Mouse (Mus musculus): ENCODE measurements around the gene Cacna1i. TPM values are rescaled to one million over a fixed set of nuclear protein-coding genes. Genes with fewer than 3 reads are reported as not detected.

Gene Cacna1i
- total RNA-seq (2021) = 1 to 10 TPM; 1.2 to 1.3 TPM
- long read RNA-seq, experiment 1, partial matches to known transcripts = 0 of 1 reads
- long read RNA-seq, experiment 1, other reads (novel, unspliced or antisense) = 1 of 1 reads
- long read RNA-seq, experiment 2, partial matches to known transcripts = 0 of 1 reads
- long read RNA-seq, experiment 2, other reads (novel, unspliced or antisense) = 1 of 1 reads

DNA sequence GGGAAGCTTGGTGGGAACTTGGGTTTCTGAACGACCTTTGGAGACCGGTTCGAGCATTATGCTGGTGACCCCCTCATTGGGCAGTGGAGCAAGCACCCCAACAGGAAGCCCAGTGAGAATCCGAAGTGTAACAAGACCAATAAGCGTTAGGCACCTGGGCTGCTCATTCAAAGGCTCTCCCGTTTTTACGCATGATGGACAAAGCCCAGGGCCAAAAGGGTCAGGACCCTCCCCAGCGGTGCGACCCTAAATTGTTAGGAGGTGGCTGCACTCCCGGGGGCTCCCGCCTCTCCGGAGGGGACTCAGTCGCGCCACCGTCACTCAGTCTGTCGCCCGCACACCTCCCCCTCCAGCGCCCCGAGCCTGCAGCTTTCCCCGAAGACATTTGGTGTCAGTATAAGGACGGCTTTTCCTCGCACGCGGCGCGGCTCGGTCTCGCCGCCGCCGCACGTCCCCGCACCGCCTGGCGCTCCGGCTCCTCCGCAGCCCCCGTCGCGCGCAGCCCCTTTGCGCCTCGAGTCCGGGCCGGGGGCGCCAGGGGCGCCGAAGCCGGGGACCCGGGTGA is at the start of gene Cacna1i:
TSS of gene Cacna1i (plus strand) at position 388 of the 565 bp plus-strand sequence.
- no peak for DNase-seq (ENCODE audit: low spot score in 2 of 2)

DNA sequence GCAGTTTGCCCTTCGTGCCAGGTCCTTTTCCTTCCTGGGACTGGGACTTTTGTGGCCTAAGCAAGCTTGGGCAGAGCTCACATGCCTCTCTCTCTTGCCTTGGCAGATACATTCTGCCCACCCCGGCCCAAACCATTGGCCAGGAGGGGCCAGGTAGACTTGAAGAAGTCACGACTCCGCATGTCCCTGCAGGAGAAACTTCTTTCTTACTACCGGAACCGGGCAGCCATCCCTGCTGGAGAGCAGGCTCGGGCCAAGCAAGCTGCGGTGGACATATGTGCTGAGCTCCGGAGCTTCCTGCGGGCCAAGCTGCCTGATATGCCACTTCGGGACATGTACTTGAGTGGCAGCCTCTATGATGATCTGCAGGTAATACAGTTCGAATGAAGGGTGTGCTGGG is 38.9 kb upstream of the Cacna1i start:
- DNase-seq (ENCODE audit: low spot score in 2 of 2) = no peak

DNA sequence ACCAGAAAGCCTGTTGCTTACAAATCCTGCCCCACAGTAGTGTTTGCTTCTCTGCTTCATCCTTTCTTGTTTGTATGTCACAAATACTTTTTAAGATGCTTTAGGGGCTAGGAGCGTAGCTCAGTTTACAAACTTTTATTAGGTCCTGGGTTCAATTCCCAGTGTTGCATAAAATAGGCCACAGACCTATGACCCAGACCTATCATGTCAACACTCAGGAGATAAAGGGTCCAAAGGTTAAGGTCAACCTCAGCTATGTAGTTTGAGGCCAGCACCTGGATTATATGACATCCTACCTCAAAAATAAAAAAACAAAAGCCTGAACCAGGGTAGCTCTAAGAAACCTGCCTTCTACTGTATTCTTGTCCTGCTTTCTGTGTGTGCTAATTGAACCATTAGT is 38.4 kb upstream of the Cacna1i start:
- DNase-seq (ENCODE audit: low spot score in 2 of 2) = no peak

DNA sequence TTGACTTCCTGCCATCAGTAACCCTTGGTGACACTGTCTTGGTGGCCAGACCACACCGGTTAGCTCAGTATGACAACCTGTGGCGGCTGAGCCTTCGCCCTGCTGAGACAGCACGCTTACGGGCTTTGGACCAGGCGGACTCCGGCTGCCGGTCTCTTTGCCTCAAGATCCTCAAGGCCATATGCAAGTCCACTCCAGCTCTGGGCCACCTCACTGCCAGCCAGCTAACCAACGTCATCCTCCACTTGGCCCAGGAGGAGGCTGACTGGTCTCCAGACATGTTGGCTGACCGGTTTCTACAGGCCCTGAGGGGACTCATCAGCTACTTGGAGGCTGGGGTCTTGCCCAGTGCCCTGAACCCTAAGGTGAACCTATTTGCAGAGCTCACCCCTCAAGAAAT is 37.4 kb upstream of the Cacna1i start:
- DNase-seq (ENCODE audit: low spot score in 2 of 2) = no peak

DNA sequence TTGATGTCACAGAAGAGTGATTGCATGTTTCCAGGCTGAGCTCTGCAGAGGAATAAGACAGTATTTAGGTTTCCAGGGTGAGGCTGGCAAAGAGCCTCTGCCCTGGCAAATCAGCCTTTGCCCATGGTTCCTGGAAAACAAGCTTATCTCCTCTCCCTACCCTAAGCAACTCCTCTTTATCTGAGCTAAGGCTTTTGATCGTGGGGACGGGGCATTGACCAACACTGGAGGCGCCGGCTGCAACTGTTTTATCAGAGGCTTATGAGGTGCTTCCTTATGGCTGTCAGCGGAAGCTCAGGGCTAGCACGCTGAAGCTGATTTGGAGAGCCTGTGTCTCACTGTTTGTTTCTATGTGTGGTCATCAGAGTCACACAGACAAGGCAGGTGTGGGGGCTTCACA is 36.5 kb upstream of the Cacna1i start:
- no peak for DNase-seq (ENCODE audit: low spot score in 2 of 2)

GRCm38 (mm10) chr15:80253530-80253929 is 33.5 kb upstream of the Cacna1i start:
- DNase-seq (ENCODE audit: low spot score in 2 of 2) = no peak

GRCm38 (mm10) chr15:80254207-80254606 is 32.8 kb upstream of the Cacna1i start:
- DNase-seq (ENCODE audit: low spot score in 2 of 2) = no peak

DNA sequence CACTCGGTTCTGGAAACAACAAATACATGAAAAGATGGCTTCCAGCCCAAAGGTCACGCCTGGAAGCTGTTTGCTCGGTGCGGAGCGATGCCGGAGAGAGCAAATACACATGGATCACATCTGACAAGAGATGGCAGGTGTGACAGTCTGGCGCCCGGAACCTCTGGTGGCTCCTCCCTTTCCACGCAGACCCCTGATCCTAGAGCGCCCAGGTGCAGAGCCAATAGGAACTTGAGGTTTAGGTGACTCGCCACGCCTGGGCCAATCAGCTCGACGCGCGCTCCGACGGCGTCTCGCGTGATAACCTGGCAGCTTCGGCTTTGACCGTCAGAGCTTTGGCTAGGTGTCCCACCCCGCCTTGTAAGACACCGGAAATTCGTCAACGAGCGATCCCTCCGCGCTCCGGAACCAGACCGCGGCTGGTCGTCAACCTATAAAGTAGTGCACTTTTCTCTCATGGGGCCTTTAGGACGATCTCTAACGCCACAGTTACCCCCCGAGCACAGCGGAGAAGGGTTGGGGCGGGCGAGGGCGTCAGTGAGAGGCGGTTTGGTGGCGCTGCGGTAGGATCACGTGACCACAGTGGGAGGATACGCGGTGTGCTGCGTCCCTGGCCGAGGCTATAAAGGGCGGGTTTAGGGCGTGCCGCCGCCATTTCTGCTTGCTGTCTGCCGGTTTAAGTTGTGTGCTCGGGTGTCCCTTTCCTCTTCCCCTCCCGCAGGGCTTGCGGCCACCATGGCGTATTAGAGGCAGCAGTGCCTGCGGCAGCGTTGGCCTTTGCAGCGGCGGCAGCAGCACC is 32.0 kb upstream of the Cacna1i start, which contains the start of gene Atf4:
TSS of gene Atf4 (plus strand) at position 338 of the 799 bp plus-strand sequence.
- DNase-seq (ENCODE audit: low spot score in 2 of 2) = peak; percentile 86 to 97

DNA sequence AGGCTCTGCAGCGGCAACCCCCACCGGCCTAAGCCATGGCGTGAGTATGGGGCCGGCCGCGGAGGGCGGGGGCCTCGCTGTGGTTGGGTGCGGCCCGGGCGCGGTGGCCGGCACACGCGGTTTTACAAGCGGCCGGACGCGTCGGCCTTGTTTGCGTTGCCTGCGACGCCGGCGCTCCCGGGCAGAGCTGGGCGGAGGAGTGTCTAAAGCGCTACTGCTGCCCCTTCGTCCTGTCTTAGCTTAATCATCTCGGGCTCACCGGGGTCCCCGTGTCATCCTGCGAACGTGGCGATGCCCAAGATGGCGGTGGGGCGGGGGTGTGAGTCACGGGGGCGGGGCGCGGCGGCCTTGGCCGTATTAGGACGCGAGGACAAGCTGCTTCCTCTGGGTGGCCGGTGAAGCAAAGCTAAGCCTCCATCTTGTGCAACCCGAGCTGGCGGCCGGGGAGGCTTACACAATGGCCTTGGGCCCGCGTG is 31.4 kb upstream of the Cacna1i start:
- DNase-seq (ENCODE audit: low spot score in 2 of 2) = peak; percentile 75 to 80

- no peak for DNase-seq (ENCODE audit: low spot score in 2 of 2)
Measured at GRCm38 (mm10) chr15:80256242-80256641, 30.8 kb upstream of the Cacna1i start.

DNA sequence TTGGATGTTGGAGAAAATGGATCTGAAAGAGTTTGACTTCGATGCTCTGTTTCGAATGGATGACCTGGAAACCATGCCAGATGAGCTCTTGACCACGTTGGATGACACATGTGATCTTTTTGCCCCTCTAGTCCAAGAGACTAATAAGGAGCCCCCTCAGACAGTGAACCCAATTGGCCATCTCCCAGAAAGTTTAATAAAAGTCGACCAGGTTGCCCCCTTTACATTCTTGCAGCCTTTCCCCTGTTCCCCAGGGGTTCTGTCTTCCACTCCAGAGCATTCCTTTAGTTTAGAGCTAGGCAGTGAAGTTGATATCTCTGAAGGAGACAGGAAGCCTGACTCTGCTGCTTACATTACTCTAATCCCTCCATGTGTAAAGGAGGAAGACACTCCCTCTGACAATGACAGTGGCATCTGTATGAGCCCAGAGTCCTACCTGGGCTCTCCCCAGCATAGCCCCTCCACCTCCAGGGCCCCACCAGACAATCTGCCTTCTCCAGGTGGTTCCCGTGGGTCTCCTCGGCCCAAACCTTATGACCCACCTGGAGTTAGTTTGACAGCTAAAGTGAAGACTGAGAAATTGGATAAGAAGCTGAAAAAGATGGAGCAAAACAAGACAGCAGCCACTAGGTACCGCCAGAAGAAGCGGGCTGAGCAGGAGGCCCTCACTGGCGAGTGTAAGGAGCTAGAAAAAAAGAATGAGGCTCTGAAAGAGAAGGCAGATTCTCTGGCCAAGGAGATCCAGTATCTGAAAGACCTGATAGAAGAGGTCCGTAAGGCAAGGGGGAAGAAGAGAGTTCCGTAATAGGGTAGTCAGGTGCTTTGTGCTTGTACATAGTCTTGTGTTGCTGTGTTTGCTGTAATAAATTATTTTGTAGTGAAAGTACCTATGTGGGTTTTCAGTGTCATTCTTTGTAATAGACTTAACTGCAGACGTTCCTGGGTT is 30.1 kb upstream of the Cacna1i start:
- no peak for DNase-seq (ENCODE audit: low spot score in 2 of 2)

DNA sequence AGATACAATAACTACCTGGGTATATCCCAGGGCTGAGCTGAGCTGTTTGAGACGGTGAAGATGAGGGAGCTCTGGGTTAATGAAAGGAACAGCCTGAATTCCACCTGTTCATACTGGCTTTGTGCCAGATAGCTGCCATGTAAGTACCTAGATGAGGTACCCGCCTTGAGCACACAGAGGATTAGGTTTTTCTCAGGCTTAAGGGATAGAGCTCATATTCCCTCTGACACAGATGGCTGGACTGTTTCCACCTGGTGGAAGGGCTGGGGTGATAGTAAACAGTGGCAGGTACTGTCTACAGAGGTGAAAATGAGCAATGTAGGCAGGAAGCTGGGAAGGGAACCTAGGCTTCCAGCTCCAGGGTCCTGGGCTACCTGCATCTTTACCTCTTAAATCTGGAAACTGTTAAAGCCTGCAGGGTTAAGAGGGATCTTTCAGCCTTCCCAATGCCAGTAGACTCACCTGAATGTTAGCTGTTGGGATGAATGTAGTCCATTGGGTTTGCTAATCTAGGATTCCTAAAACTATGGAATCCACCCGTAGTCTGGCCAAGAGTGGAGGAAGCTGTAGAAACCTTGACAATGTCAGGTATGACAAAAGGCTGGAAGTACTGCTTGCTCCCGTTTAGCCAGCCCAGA is 29.3 kb upstream of the Cacna1i start:
- no peak for DNase-seq (ENCODE audit: low spot score in 2 of 2)

GRCm38 (mm10) chr15:80258240-80259170 is 28.5 kb upstream of the Cacna1i start:
- DNase-seq (ENCODE audit: low spot score in 2 of 2) = no peak

DNA sequence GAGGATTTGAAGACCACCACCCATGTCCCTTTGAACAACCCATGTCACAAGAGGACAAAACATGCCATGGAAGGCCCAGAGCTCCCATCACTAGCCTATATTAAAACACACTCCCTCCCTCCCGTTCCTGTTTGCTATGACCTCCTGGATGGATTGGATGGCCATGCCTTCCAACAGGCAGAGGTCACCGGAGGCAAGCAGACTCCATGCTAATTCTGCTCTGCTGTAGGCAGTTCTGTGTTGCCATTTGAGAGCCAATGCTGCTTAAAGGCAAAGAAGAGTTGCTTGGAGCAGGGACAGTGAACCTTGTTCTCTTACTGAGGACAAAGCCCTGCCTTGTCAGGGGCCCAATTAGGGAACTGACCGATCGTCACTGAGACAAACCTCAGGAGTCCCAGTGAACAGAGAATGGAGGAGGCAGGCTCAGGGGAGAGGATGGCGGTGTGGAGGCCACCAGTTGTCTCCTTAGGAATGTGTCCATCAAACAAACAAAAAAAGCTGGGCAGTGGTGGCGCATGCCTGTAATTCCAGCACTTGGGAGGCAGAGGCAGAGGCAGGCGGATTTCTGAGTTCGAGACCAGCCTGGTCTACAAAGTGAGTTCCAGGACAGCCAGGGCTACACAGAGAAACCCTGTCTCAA is 27.5 kb upstream of the Cacna1i start:
- no peak for DNase-seq (ENCODE audit: low spot score in 2 of 2)

GRCm38 (mm10) chr15:80260677-80261076 is 26.4 kb upstream of the Cacna1i start:
- DNase-seq (ENCODE audit: low spot score in 2 of 2) = peak; percentile 60 to 78

DNA sequence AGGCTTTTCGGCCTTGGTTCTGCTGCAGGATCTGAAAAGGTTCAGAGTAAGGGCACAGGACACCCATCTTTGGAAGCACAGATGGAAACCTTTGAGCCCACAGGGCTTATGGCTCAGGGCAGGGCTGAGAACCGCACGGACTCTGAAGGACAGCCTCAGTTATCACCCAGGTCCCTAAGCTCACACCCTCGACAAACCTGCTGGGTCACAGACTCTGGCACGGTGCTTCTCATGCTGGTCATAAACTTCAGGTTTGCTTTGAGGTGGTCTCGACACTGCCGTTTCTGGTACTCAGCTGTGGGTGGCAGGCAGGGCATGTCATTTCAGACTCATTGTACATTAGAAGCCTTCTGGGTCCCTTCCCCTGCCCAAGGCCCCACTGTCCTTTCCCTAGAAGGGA is 25.9 kb upstream of the Cacna1i start:
- DNase-seq (ENCODE audit: low spot score in 2 of 2) = no peak

DNA sequence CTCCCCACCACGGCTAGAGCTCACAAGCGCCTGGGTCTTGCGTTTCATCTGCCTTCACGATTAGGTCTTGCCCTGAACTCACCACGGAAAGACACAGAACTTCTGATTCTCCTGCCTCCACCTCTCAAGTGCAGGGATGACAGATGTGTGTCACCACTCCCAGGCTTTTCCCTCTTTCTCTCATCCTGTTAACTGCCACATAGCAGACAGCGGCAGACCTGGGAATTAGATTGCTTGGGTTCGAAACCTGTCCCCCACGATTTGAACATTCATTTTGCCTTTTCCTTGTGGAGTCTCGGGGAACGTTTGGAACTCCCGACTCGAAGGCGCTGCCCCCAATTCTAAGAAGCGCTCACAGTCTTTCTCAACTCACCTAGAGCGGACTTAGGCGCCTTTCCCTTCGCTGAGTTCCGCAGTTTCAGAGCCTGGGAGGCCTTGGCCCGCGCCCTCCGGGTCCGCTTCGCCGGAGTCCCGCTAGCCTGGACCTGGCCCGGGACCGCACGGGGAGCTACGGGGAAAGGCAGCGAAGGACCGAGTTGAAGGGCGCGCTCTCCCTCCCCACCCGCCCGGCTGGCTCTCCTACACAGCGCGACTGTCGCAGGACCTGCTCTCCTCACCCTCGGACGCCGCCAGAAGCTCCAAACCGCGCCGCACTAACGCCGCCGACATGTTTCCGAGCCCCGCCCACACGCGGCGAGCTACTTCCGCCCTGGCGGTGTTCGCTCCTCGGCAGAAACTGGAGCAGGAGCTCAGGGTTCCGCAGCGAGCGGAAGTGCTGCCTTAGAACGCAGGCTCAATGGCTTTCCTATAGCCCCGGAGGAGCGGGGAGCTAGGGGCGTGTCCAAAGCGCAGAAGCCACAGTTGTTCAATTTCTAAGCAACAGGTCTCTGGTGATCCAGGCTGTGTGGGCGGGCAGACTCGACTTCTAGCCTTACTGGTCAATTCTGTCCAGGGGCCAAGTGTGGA is 23.1 kb upstream of the Cacna1i start, which contains the start of gene Rps19bp1:
TSS of gene Rps19bp1 (minus strand) at position 706 of the 966 bp plus-strand sequence.
- peak; percentile 65 to 78 for DNase-seq (ENCODE audit: low spot score in 2 of 2)

- peak in 1 of 2 experiments; percentile 57 for DNase-seq (ENCODE audit: low spot score in 2 of 2)
Measured at GRCm38 (mm10) chr15:80266281-80266680, 20.8 kb upstream of the Cacna1i start.
